Mouse (Mus musculus): ENCODE data around the gene Rab8a. TPM values are rescaled to one million over a fixed set of nuclear protein-coding genes. Genes with fewer than 3 reads are reported as not detected.

Rab8a gene
- polyA plus RNA-seq, 1 experiment = 67.6 TPM

GRCm38 (mm10) chr8:72149056-72149455 is 11.9 kb upstream of the Rab8a start:
- WGBS = 97% methylated on average over 1 of the region's 1 CpGs
- no peaks in the 10 kb centered on the region for H3K27me3 ChIP-seq (ENCODE audit: control insufficient read depth, insufficient read depth, low read length)
- H3K27ac ChIP-seq (ENCODE audit: insufficient read depth, low read length) = no peak overlapping the region
- TF ChIP-seq CTCF (IDR thresholded peaks at IDR 0.05; ENCODE audit: borderline replicate concordance, insufficient read depth, low read depth, low read length) (no peak), POLR2A (IDR thresholded peaks at IDR 0.05; ENCODE audit: borderline replicate concordance, insufficient read depth, low read length) (no peak)
- DNase-seq = no peak
- no peak overlapping the region for H3K4me3 ChIP-seq (replicated peaks; ENCODE audit: insufficient read depth, low read depth, low read length)
- no peaks in the 10 kb centered on the region for H3K4me1 ChIP-seq (ENCODE audit: control insufficient read depth, insufficient read depth, low read length)

- DNase-seq = no peak
- Histone ChIP-seq H3K27me3 (ENCODE audit: control insufficient read depth, insufficient read depth, low read length) (no peaks in the 10 kb centered on the region), H3K27ac (ENCODE audit: insufficient read depth, low read length) (no peak overlapping the region), H3K4me3 (replicated peaks; ENCODE audit: insufficient read depth, low read depth, low read length) (no peak overlapping the region), H3K4me1 (ENCODE audit: control insufficient read depth, insufficient read depth, low read length) (no peaks in the 10 kb centered on the region)
- WGBS = 83% methylated on average over 3 of the region's 3 CpGs
- TF ChIP-seq CTCF (IDR thresholded peaks at IDR 0.05; ENCODE audit: borderline replicate concordance, insufficient read depth, low read depth, low read length) (no peak), POLR2A (IDR thresholded peaks at IDR 0.05; ENCODE audit: borderline replicate concordance, insufficient read depth, low read length) (no peak)
These were observed 9.5 kb upstream of the Rab8a start for GRCm38 (mm10) chr8:72151418-72152078.

GRCm38 (mm10) chr8:72153382-72153781 is 7.6 kb upstream of the Rab8a start:
- TF ChIP-seq CTCF (IDR thresholded peaks at IDR 0.05; ENCODE audit: borderline replicate concordance, insufficient read depth, low read depth, low read length) = no peak
- no peak for TF ChIP-seq POLR2A (IDR thresholded peaks at IDR 0.05; ENCODE audit: borderline replicate concordance, insufficient read depth, low read length)
- Histone ChIP-seq H3K27me3 (ENCODE audit: control insufficient read depth, insufficient read depth, low read length) (no peaks in the 10 kb centered on the region), H3K4me3 (replicated peaks; ENCODE audit: insufficient read depth, low read depth, low read length) (no peak overlapping the region), H3K4me1 (ENCODE audit: control insufficient read depth, insufficient read depth, low read length) (no peaks in the 10 kb centered on the region), H3K27ac (ENCODE audit: insufficient read depth, low read length) (no peak overlapping the region)
- DNase-seq = no peak

- TF ChIP-seq POLR2A (IDR thresholded peaks at IDR 0.05; ENCODE audit: borderline replicate concordance, insufficient read depth, low read length) = no peak
- no peak for TF ChIP-seq CTCF (IDR thresholded peaks at IDR 0.05; ENCODE audit: borderline replicate concordance, insufficient read depth, low read depth, low read length)
- peaks cover 10% of the 10 kb centered on the region; the same call in 1 of the 2 replicates for H3K4me1 ChIP-seq (ENCODE audit: control insufficient read depth, insufficient read depth, low read length)
- H3K4me3 ChIP-seq (replicated peaks; ENCODE audit: insufficient read depth, low read depth, low read length) = no peak overlapping the region
- no peak for DNase-seq
- 78% methylated on average over 2 of the region's 2 CpGs for WGBS
- no peaks in the 10 kb centered on the region for H3K27me3 ChIP-seq (ENCODE audit: control insufficient read depth, insufficient read depth, low read length)
- H3K27ac ChIP-seq (ENCODE audit: insufficient read depth, low read length) = no peak overlapping the region
These were observed 2.9 kb upstream of the Rab8a start for GRCm38 (mm10) chr8:72158096-72158495.

- WGBS = 54% methylated on average over 3 of the region's 3 CpGs
- H3K4me1 ChIP-seq (ENCODE audit: control insufficient read depth, insufficient read depth, low read length) = peaks cover 10% of the 10 kb centered on the region; the same call in 1 of the 2 replicates
- no peak overlapping the region for H3K27ac ChIP-seq (ENCODE audit: insufficient read depth, low read length)
- DNase-seq = no peak
- H3K4me3 ChIP-seq (replicated peaks; ENCODE audit: insufficient read depth, low read depth, low read length) = no peak overlapping the region
- H3K27me3 ChIP-seq (ENCODE audit: control insufficient read depth, insufficient read depth, low read length) = no peaks in the 10 kb centered on the region
- TF ChIP-seq CTCF (IDR thresholded peaks at IDR 0.05; ENCODE audit: borderline replicate concordance, insufficient read depth, low read depth, low read length) = no peak
- no peak for TF ChIP-seq POLR2A (IDR thresholded peaks at IDR 0.05; ENCODE audit: borderline replicate concordance, insufficient read depth, low read length)
These were observed 2.3 kb upstream of the Rab8a start for GRCm38 (mm10) chr8:72158726-72159125.

GRCm38 (mm10) chr8:72160007-72160406 is 993 bp upstream of the Rab8a start:
- peak in 1 of 2 experiments; percentile 27 for DNase-seq
- TF ChIP-seq POLR2A (IDR thresholded peaks at IDR 0.05; ENCODE audit: borderline replicate concordance, insufficient read depth, low read length) (no peak), CTCF (IDR thresholded peaks at IDR 0.05; ENCODE audit: borderline replicate concordance, insufficient read depth, low read depth, low read length) (no peak)
- Histone ChIP-seq H3K27me3 (ENCODE audit: control insufficient read depth, insufficient read depth, low read length) (no peaks in the 10 kb centered on the region), H3K27ac (ENCODE audit: insufficient read depth, low read length) (no peak overlapping the region), H3K4me1 (ENCODE audit: control insufficient read depth, insufficient read depth, low read length) (peaks cover 10% of the 10 kb centered on the region; the same call in 1 of the 2 replicates), H3K4me3 (replicated peaks; ENCODE audit: insufficient read depth, low read depth, low read length) (no peak overlapping the region)
- WGBS = 68% methylated on average over 3 of the region's 3 CpGs

- no peak overlapping the region for H3K4me3 ChIP-seq (replicated peaks; ENCODE audit: insufficient read depth, low read depth, low read length)
These were observed 1.8 kb downstream of the Rab8a start for GRCm38 (mm10) chr8:72162821-72163220.

GRCm38 (mm10) chr8:72169098-72169668 is 8.2 kb downstream of the Rab8a start:
- WGBS = 92% methylated on average over 3 of the region's 3 CpGs
- no peaks in the 10 kb centered on the region for H3K27me3 ChIP-seq (ENCODE audit: control insufficient read depth, insufficient read depth, low read length)
- TF ChIP-seq POLR2A (IDR thresholded peaks at IDR 0.05; ENCODE audit: borderline replicate concordance, insufficient read depth, low read length) (no peak), CTCF (IDR thresholded peaks at IDR 0.05; ENCODE audit: borderline replicate concordance, insufficient read depth, low read depth, low read length) (no peak)
- no peak overlapping the region for H3K27ac ChIP-seq (ENCODE audit: insufficient read depth, low read length)
- no peak overlapping the region for H3K4me3 ChIP-seq (replicated peaks; ENCODE audit: insufficient read depth, low read depth, low read length)
- no peaks in the 10 kb centered on the region for H3K4me1 ChIP-seq (ENCODE audit: control insufficient read depth, insufficient read depth, low read length)
- DNase-seq = no peak

More at GRCm38 (mm10) chr8:72162821-72163220, 1.8 kb downstream of the Rab8a start:
- no peak for DNase-seq
- TF ChIP-seq CTCF (IDR thresholded peaks at IDR 0.05; ENCODE audit: borderline replicate concordance, insufficient read depth, low read depth, low read length) = no peak
- no peak for TF ChIP-seq POLR2A (IDR thresholded peaks at IDR 0.05; ENCODE audit: borderline replicate concordance, insufficient read depth, low read length)
- Histone ChIP-seq H3K4me1 (ENCODE audit: control insufficient read depth, insufficient read depth, low read length) (peaks cover 10% of the 10 kb centered on the region; the same call in 1 of the 2 replicates), H3K27ac (ENCODE audit: insufficient read depth, low read length) (no peak overlapping the region), H3K27me3 (ENCODE audit: control insufficient read depth, insufficient read depth, low read length) (no peaks in the 10 kb centered on the region)
